Mouse (Mus musculus): ENCODE results near the gene Ntn5. TPM values are rescaled to one million over a fixed set of nuclear protein-coding genes. Genes with fewer than 3 reads are reported as not detected.

The Ntn5 gene
- polyA plus RNA-seq, 1 experiment from 2014 or later, result 0.80 TPM

- 16% methylated on average over 16 of the region's 16 CpGs for WGBS
- no peak overlapping the region for H3K4me3 ChIP-seq (ENCODE audit: low read depth, low read length)
- peak overlapping the region; percentile 59; the same call in 1 of the 2 replicates for H3K27ac ChIP-seq (ENCODE audit: low read depth)
- no peak overlapping the region for H3K4me2 ChIP-seq (ENCODE audit: low read length)
- H3K4me1 ChIP-seq (replicated peaks; ENCODE audit: control insufficient read depth, insufficient read depth, low read length), result peaks cover 12% of the 10 kb centered on the region
- H3K36me3 ChIP-seq (ENCODE audit: control insufficient read depth, insufficient read depth, low read length), result peaks cover 10% of the 10 kb centered on the region
- no peaks in the 10 kb centered on the region for H3K27me3 ChIP-seq (replicated peaks; ENCODE audit: control insufficient read depth, insufficient read depth, low read length)
- H3K9ac ChIP-seq (ENCODE audit: low read length), result no peak overlapping the region
- ATAC-seq (replicated peaks; ENCODE audit: low FRiP score, low TSS enrichment, low read depth), result 0 out of 2 replicates have a peak, but pooled peaks have one; percentile 12
- peak; percentile 87 for DNase-seq (ENCODE audit: low spot score)
- H3K9me3 ChIP-seq (ENCODE audit: control insufficient read depth, low read length), result no peaks in the 10 kb centered on the region
Measured at GRCm38 (mm10) chr7:45730727-45731431, 47.1 kb downstream of the Ntn5 start.

- Histone ChIP-seq H3K9me3 (ENCODE audit: control insufficient read depth, low read length) (no peaks in the 10 kb centered on the region), H3K4me1 (replicated peaks; ENCODE audit: control insufficient read depth, insufficient read depth, low read length) (peaks cover 12% of the 10 kb centered on the region), H3K36me3 (ENCODE audit: control insufficient read depth, insufficient read depth, low read length) (peaks cover 5% of the 10 kb centered on the region), H3K4me2 (ENCODE audit: low read length) (no peak overlapping the region), H3K9ac (ENCODE audit: low read length) (no peak overlapping the region), H3K27me3 (replicated peaks; ENCODE audit: control insufficient read depth, insufficient read depth, low read length) (no peaks in the 10 kb centered on the region), H3K4me3 (ENCODE audit: low read depth, low read length) (no peak overlapping the region), H3K27ac (ENCODE audit: low read depth) (no peak overlapping the region)
- no peak for DNase-seq (ENCODE audit: low spot score)
- ATAC-seq (replicated peaks; ENCODE audit: low FRiP score, low TSS enrichment, low read depth), result no peak
- WGBS, result 72% methylated on average over 5 of the region's 5 CpGs
Measured at GRCm38 (mm10) chr7:45733477-45733876, 49.7 kb downstream of the Ntn5 start.

- peak; percentile 74 for ATAC-seq (replicated peaks; ENCODE audit: low FRiP score, low TSS enrichment, low read depth)
- 8% methylated on average over 9 of the region's 9 CpGs for WGBS
- no peak overlapping the region for H3K4me2 ChIP-seq (ENCODE audit: low read length)
Measured at GRCm38 (mm10) chr7:45739162-45739763, 55.4 kb downstream of the Ntn5 start.

GRCm38 (mm10) chr7:45739820-45740219, 56.0 kb downstream of the Ntn5 start:
- Histone ChIP-seq H3K4me2 (ENCODE audit: low read length) (no peak overlapping the region), H3K4me1 (replicated peaks; ENCODE audit: control insufficient read depth, insufficient read depth, low read length) (0 out of 2 replicates have a peak, but pooled peaks cover 4% of the 10 kb centered on the region), H3K36me3 (ENCODE audit: control insufficient read depth, insufficient read depth, low read length) (no peaks in the 10 kb centered on the region), H3K9me3 (ENCODE audit: control insufficient read depth, low read length) (no peaks in the 10 kb centered on the region), H3K27ac (ENCODE audit: low read depth) (no peak overlapping the region), H3K4me3 (ENCODE audit: low read depth, low read length) (no peak overlapping the region), H3K27me3 (replicated peaks; ENCODE audit: control insufficient read depth, insufficient read depth, low read length) (no peaks in the 10 kb centered on the region), H3K9ac (ENCODE audit: low read length) (no peak overlapping the region)
- ATAC-seq (replicated peaks; ENCODE audit: low FRiP score, low TSS enrichment, low read depth) (no peak), DNase-seq (ENCODE audit: low spot score) (no peak)
- WGBS, result 73% methylated on average over 10 of the region's 10 CpGs

More at GRCm38 (mm10) chr7:45739162-45739763, 55.4 kb downstream of the Ntn5 start:
- H3K4me3 ChIP-seq (ENCODE audit: low read depth, low read length), result no peak overlapping the region
- no peaks in the 10 kb centered on the region for H3K36me3 ChIP-seq (ENCODE audit: control insufficient read depth, insufficient read depth, low read length)
- no peaks in the 10 kb centered on the region for H3K27me3 ChIP-seq (replicated peaks; ENCODE audit: control insufficient read depth, insufficient read depth, low read length)
- no peaks in the 10 kb centered on the region for H3K9me3 ChIP-seq (ENCODE audit: control insufficient read depth, low read length)
- H3K9ac ChIP-seq (ENCODE audit: low read length), result no peak overlapping the region
- H3K27ac ChIP-seq (ENCODE audit: low read depth), result no peak overlapping the region
- DNase-seq (ENCODE audit: low spot score), result peak; percentile 93
- 0 out of 2 replicates have a peak, but pooled peaks cover 4% of the 10 kb centered on the region for H3K4me1 ChIP-seq (replicated peaks; ENCODE audit: control insufficient read depth, insufficient read depth, low read length)

- Histone ChIP-seq H3K4me1 (replicated peaks; ENCODE audit: control insufficient read depth, insufficient read depth, low read length) (0 out of 2 replicates have a peak, but pooled peaks cover 4% of the 10 kb centered on the region), H3K9ac (ENCODE audit: low read length) (no peak overlapping the region), H3K27ac (ENCODE audit: low read depth) (no peak overlapping the region), H3K36me3 (ENCODE audit: control insufficient read depth, insufficient read depth, low read length) (no peaks in the 10 kb centered on the region), H3K4me2 (ENCODE audit: low read length) (no peak overlapping the region), H3K4me3 (ENCODE audit: low read depth, low read length) (no peak overlapping the region), H3K9me3 (ENCODE audit: control insufficient read depth, low read length) (no peaks in the 10 kb centered on the region), H3K27me3 (replicated peaks; ENCODE audit: control insufficient read depth, insufficient read depth, low read length) (no peaks in the 10 kb centered on the region)
- ATAC-seq (replicated peaks; ENCODE audit: low FRiP score, low TSS enrichment, low read depth) (no peak), DNase-seq (ENCODE audit: low spot score) (no peak)
- WGBS, result 84% methylated on average over 12 of the region's 12 CpGs
Measured at GRCm38 (mm10) chr7:45741308-45741707, 57.5 kb downstream of the Ntn5 start.

- no peaks in the 10 kb centered on the region for H3K36me3 ChIP-seq (ENCODE audit: control insufficient read depth, insufficient read depth, low read length)
- 37% methylated on average over 11 of the region's 11 CpGs for WGBS
- H3K9me3 ChIP-seq (ENCODE audit: control insufficient read depth, low read length), result no peaks in the 10 kb centered on the region
- no peak overlapping the region for H3K9ac ChIP-seq (ENCODE audit: low read length)
- DNase-seq (ENCODE audit: low spot score) (no peak), ATAC-seq (replicated peaks; ENCODE audit: low FRiP score, low TSS enrichment, low read depth) (no peak; the same call in 1 of the 2 replicates)
- peak overlapping the region; percentile 20; the same call in 1 of the 2 replicates for H3K4me3 ChIP-seq (ENCODE audit: low read depth, low read length)
- no peak overlapping the region for H3K27ac ChIP-seq (ENCODE audit: low read depth)
- H3K27me3 ChIP-seq (replicated peaks; ENCODE audit: control insufficient read depth, insufficient read depth, low read length), result no peaks in the 10 kb centered on the region
- H3K4me1 ChIP-seq (replicated peaks; ENCODE audit: control insufficient read depth, insufficient read depth, low read length), result 0 out of 2 replicates have a peak, but pooled peaks cover 4% of the 10 kb centered on the region
- peak overlapping the region; percentile 43 for H3K4me2 ChIP-seq (ENCODE audit: low read length)
Measured at GRCm38 (mm10) chr7:45741777-45742176, 58.0 kb downstream of the Ntn5 start.

GRCm38 (mm10) chr7:45742338-45742737, 58.5 kb downstream of the Ntn5 start:
- ATAC-seq (replicated peaks; ENCODE audit: low FRiP score, low TSS enrichment, low read depth), result no peak; the same call in 1 of the 2 replicates
- Histone ChIP-seq H3K36me3 (ENCODE audit: control insufficient read depth, insufficient read depth, low read length) (no peaks in the 10 kb centered on the region), H3K9me3 (ENCODE audit: control insufficient read depth, low read length) (no peaks in the 10 kb centered on the region), H3K4me3 (ENCODE audit: low read depth, low read length) (peak overlapping the region; percentile 20; the same call in 1 of the 2 replicates), H3K9ac (ENCODE audit: low read length) (no peak overlapping the region), H3K4me2 (ENCODE audit: low read length) (peak overlapping the region; percentile 43), H3K4me1 (replicated peaks; ENCODE audit: control insufficient read depth, insufficient read depth, low read length) (0 out of 2 replicates have a peak, but pooled peaks cover 4% of the 10 kb centered on the region), H3K27ac (ENCODE audit: low read depth) (no peak overlapping the region), H3K27me3 (replicated peaks; ENCODE audit: control insufficient read depth, insufficient read depth, low read length) (no peaks in the 10 kb centered on the region)
- no peak for DNase-seq (ENCODE audit: low spot score)
- 32% methylated on average over 19 of the region's 19 CpGs for WGBS
